Mouse (Mus musculus) liver, embryonic 15.5 days (tissue): Measurements from ENCODE around the gene Cabp7. TPM values are rescaled to one million over a fixed set of nuclear protein-coding genes. Genes with fewer than 3 reads are reported as not detected.

Experiments used
- ATAC-seq: fragments of 200-750 bp; cut with Nextera tagmentation; 2 replicates; pipeline ENCODE4 v1.8.0; 2017; ENCODE audit warnings: moderate number of reproducible peaks, mild to moderate bottlenecking, moderate library complexity; ENCODE audit not compliant: insufficient read depth
- H3K27ac ChIP-seq: fragments of 300-500 bp; sonication (generic); replicated peaks from 2 replicates; pipeline ENCODE4 v1.5.1; 2015; ENCODE audit warnings: mild to moderate bottlenecking, inconsistent platforms
- H3K27me3 ChIP-seq: fragments of 300-500 bp; sonication (generic); 2 replicates; pipeline ENCODE4 v1.6.1; 2015; ENCODE audit warnings: mild to moderate bottlenecking, inconsistent platforms
- H3K36me3 ChIP-seq: fragments of 300-500 bp; sonication (generic); replicated peaks from 2 replicates; pipeline ENCODE4 v1.6.1; 2015; ENCODE audit warnings: moderate library complexity, mild to moderate bottlenecking, inconsistent platforms
- H3K4me1 ChIP-seq: fragments of 300-500 bp; sonication (generic); replicated peaks from 2 replicates; pipeline ENCODE4 v1.6.1; 2015; ENCODE audit warnings: inconsistent platforms
- H3K4me2 ChIP-seq: fragments of 300-500 bp; sonication (generic); 2 replicates; pipeline ENCODE4 v1.6.1; 2015; ENCODE audit warnings: moderate library complexity, mild to moderate bottlenecking, inconsistent platforms
- H3K4me3 ChIP-seq: fragments of 300-500 bp; sonication (generic); replicated peaks from 2 replicates; pipeline ENCODE4 v1.5.1; 2015; ENCODE audit warnings: mild to moderate bottlenecking, inconsistent platforms
- H3K9ac ChIP-seq: fragments of 300-500 bp; sonication (generic); 2 replicates; pipeline ENCODE4 v1.6.1; 2015; ENCODE audit warnings: moderate library complexity, mild to moderate bottlenecking, inconsistent platforms
- H3K9me3 ChIP-seq: fragments of 300-500 bp; sonication (generic); replicated peaks from 2 replicates; pipeline ENCODE4 v1.6.1; 2016; ENCODE audit warnings: inconsistent platforms
- WGBS: fragments of 180-500 bp; shearing (Covaris S2); methylation state at CpG from one replicate; pipeline ENCODE4 v1.1.7; 2015; ENCODE audit warnings: mixed read lengths; ENCODE audit not compliant: insufficient replicate concordance; 5-methylcytosine and 5-hydroxymethylcytosine counted together
- polyA plus RNA-seq: library from polyadenylated mRNA; unstranded; fragments of >200 nt; fragmentation: Nextera tagmentation; extraction: Ambion mirVana; gene quantifications from 2 replicates; pipeline ENCODE4 v1.2.1, GENCODE M21; 2015

Cabp7 gene
- polyA plus RNA-seq, 1 experiment from 2014 or later: 0.07 TPM

GRCm38 (mm10) chr11:4764476-4764875 lies 17.9 kb upstream of the Cabp7 start:
- Histone ChIP-seq H3K9me3 (no peaks in the 10 kb centered on the region), H3K27me3 (peaks cover 29% of the 10 kb centered on the region), H3K36me3 (no peaks in the 10 kb centered on the region), H3K9ac (no peak overlapping the region), H3K4me2 (no peak overlapping the region), H3K27ac (no peak overlapping the region), H3K4me3 (no peak overlapping the region), H3K4me1 (no peaks in the 10 kb centered on the region)
- no peak for ATAC-seq
- WGBS: 53% methylated on average over 5 of the region's 5 CpGs

- Histone ChIP-seq H3K27me3 (peaks cover 29% of the 10 kb centered on the region), H3K27ac (no peak overlapping the region), H3K4me1 (no peaks in the 10 kb centered on the region), H3K9ac (no peak overlapping the region), H3K4me3 (no peak overlapping the region), H3K4me2 (no peak overlapping the region), H3K9me3 (no peaks in the 10 kb centered on the region), H3K36me3 (no peaks in the 10 kb centered on the region)
- 19% methylated on average over 5 of the region's 5 CpGs for WGBS
- no peak for ATAC-seq
Observed at GRCm38 (mm10) chr11:4763631-4764030, 17.1 kb upstream of the Cabp7 start.

- 17% methylated on average over 2 of the region's 2 CpGs for whole genome bisulfite sequencing
- Histone ChIP-seq H3K9me3 (no peaks in the 10 kb centered on the region), H3K9ac (no peak overlapping the region), H3K36me3 (no peaks in the 10 kb centered on the region), H3K4me2 (no peak overlapping the region), H3K27me3 (peaks cover 29% of the 10 kb centered on the region), H3K4me1 (no peaks in the 10 kb centered on the region), H3K27ac (no peak overlapping the region), H3K4me3 (no peak overlapping the region)
- no peak for ATAC-seq
Observed at GRCm38 (mm10) chr11:4762511-4762910, 15.9 kb upstream of the Cabp7 start.

GRCm38 (mm10) chr11:4761991-4762390 lies 15.4 kb upstream of the Cabp7 start:
- WGBS: 24% methylated on average over 6 of the region's 6 CpGs

GRCm38 (mm10) chr11:4760438-4760837 lies 13.9 kb upstream of the Cabp7 start:
- H3K36me3 ChIP-seq: no peaks in the 10 kb centered on the region
- H3K9ac ChIP-seq: no peak overlapping the region
- no peak overlapping the region for H3K27ac ChIP-seq
- H3K4me2 ChIP-seq: no peak overlapping the region
- no peaks in the 10 kb centered on the region for H3K9me3 ChIP-seq
- H3K4me3 ChIP-seq: no peak overlapping the region
- 24% methylated on average over 4 of the region's 4 CpGs for WGBS
- no peak for ATAC-seq
- H3K27me3 ChIP-seq: peaks cover 29% of the 10 kb centered on the region
- no peaks in the 10 kb centered on the region for H3K4me1 ChIP-seq

More at GRCm38 (mm10) chr11:4761991-4762390, 15.4 kb upstream of the Cabp7 start:
- H3K9ac ChIP-seq: no peak overlapping the region
- H3K27me3 ChIP-seq: peaks cover 29% of the 10 kb centered on the region
- no peak for ATAC-seq
- no peak overlapping the region for H3K4me3 ChIP-seq
- H3K4me1 ChIP-seq: no peaks in the 10 kb centered on the region
- no peaks in the 10 kb centered on the region for H3K36me3 ChIP-seq
- H3K9me3 ChIP-seq: no peaks in the 10 kb centered on the region
- H3K4me2 ChIP-seq: no peak overlapping the region
- no peak overlapping the region for H3K27ac ChIP-seq

GRCm38 (mm10) chr11:4757789-4758158 lies 11.2 kb upstream of the Cabp7 start:
- Histone ChIP-seq H3K36me3 (no peaks in the 10 kb centered on the region), H3K9me3 (no peaks in the 10 kb centered on the region; the same call in 1 of the 2 replicates), H3K27me3 (peaks cover 23% of the 10 kb centered on the region), H3K4me1 (no peaks in the 10 kb centered on the region), H3K9ac (no peak overlapping the region), H3K4me3 (no peak overlapping the region), H3K4me2 (no peak overlapping the region), H3K27ac (no peak overlapping the region)
- no peak for ATAC-seq
- 31% methylated on average over 4 of the region's 4 CpGs for WGBS

GRCm38 (mm10) chr11:4756984-4757788 lies 10.6 kb upstream of the Cabp7 start:
- no peaks in the 10 kb centered on the region for H3K36me3 ChIP-seq
- H3K27ac ChIP-seq: no peak overlapping the region
- peaks cover 18% of the 10 kb centered on the region for H3K27me3 ChIP-seq
- no peak overlapping the region for H3K4me3 ChIP-seq
- WGBS: 54% methylated on average over 11 of the region's 11 CpGs
- H3K9me3 ChIP-seq: no peaks in the 10 kb centered on the region; the same call in 1 of the 2 replicates
- H3K4me2 ChIP-seq: no peak overlapping the region
- H3K9ac ChIP-seq: no peak overlapping the region
- H3K4me1 ChIP-seq: no peaks in the 10 kb centered on the region
- no peak for ATAC-seq

GRCm38 (mm10) chr11:4756460-4756859 lies 9.9 kb upstream of the Cabp7 start:
- Histone ChIP-seq H3K27ac (no peak overlapping the region), H3K4me3 (no peak overlapping the region), H3K27me3 (peaks cover 11% of the 10 kb centered on the region; the same call in 1 of the 2 replicates), H3K4me1 (no peaks in the 10 kb centered on the region), H3K9me3 (no peaks in the 10 kb centered on the region; the same call in 1 of the 2 replicates), H3K9ac (no peak overlapping the region), H3K36me3 (no peaks in the 10 kb centered on the region), H3K4me2 (no peak overlapping the region)
- ATAC-seq: no peak
- WGBS: 59% methylated on average over 9 of the region's 9 CpGs

GRCm38 (mm10) chr11:4754867-4755266 lies 8.3 kb upstream of the Cabp7 start:
- Histone ChIP-seq H3K27me3 (peaks cover 18% of the 10 kb centered on the region), H3K27ac (no peak overlapping the region), H3K4me2 (no peak overlapping the region), H3K9me3 (no peaks in the 10 kb centered on the region; the same call in 1 of the 2 replicates), H3K9ac (no peak overlapping the region), H3K36me3 (no peaks in the 10 kb centered on the region), H3K4me3 (no peak overlapping the region), H3K4me1 (no peaks in the 10 kb centered on the region)
- WGBS: 67% methylated on average over 11 of the region's 11 CpGs
- ATAC-seq: no peak

- Histone ChIP-seq H3K36me3 (no peaks in the 10 kb centered on the region), H3K9ac (no peak overlapping the region), H3K27ac (no peak overlapping the region), H3K27me3 (peaks cover 27% of the 10 kb centered on the region), H3K4me1 (no peaks in the 10 kb centered on the region), H3K4me3 (no peak overlapping the region), H3K9me3 (no peaks in the 10 kb centered on the region; the same call in 1 of the 2 replicates), H3K4me2 (no peak overlapping the region)
- ATAC-seq: no peak
- 75% methylated on average over 3 of the region's 3 CpGs for WGBS
Observed at GRCm38 (mm10) chr11:4754036-4754435, 7.5 kb upstream of the Cabp7 start.

GRCm38 (mm10) chr11:4752836-4753235 lies 6.3 kb upstream of the Cabp7 start:
- Histone ChIP-seq H3K36me3 (no peaks in the 10 kb centered on the region), H3K4me2 (no peak overlapping the region), H3K4me3 (no peak overlapping the region), H3K9me3 (no peaks in the 10 kb centered on the region; the same call in 1 of the 2 replicates), H3K27ac (no peak overlapping the region), H3K9ac (no peak overlapping the region), H3K4me1 (no peaks in the 10 kb centered on the region), H3K27me3 (peaks cover 39% of the 10 kb centered on the region)
- 45% methylated on average over 10 of the region's 10 CpGs for WGBS
- no peak for ATAC-seq
